Mouse (Mus musculus): Measurements from ENCODE around the gene Rinl. TPM values are rescaled to one million over a fixed set of nuclear protein-coding genes. Genes with fewer than 3 reads are reported as not detected.

Gene Rinl
- polyA plus RNA-seq, 1 experiment from 2014 or later, result 2.2 TPM

GRCm38 (mm10) chr7:28825686-28826401 lies 37.1 kb downstream of the Rinl start:
- 25% methylated on average over 11 of the region's 11 CpGs for WGBS
- peak; percentile 45; the same call in 1 of the 2 replicates for TF ChIP-seq CTCF (IDR thresholded peaks at IDR 0.05; ENCODE audit: low read depth)
- no peaks in the 10 kb centered on the region for H3K4me1 ChIP-seq (replicated peaks; ENCODE audit: control insufficient read depth, insufficient read depth, low read length)
- H3K27ac ChIP-seq (ENCODE audit: low read depth, low read length), result peak overlapping the region; percentile 76
- peak overlapping the region; percentile 46 for H3K4me3 ChIP-seq (ENCODE audit: low read depth, low read length)
- peak overlapping the region; percentile 67 for H3K4me2 ChIP-seq (replicated peaks; ENCODE audit: low read depth)
- peaks cover 48% of the 10 kb centered on the region for H3K36me3 ChIP-seq (ENCODE audit: control insufficient read depth, insufficient read depth)
- no peak for ATAC-seq
- H3K9me3 ChIP-seq (ENCODE audit: control insufficient read depth), result no peaks in the 10 kb centered on the region
- peak overlapping the region; percentile 65 for H3K9ac ChIP-seq (ENCODE audit: low read depth, low read length)
- no peaks in the 10 kb centered on the region for H3K27me3 ChIP-seq (replicated peaks; ENCODE audit: control insufficient read depth, insufficient read depth, low read length)

- no peaks in the 10 kb centered on the region for H3K9me3 ChIP-seq (ENCODE audit: control insufficient read depth)
- no peak for ATAC-seq
- no peaks in the 10 kb centered on the region for H3K27me3 ChIP-seq (replicated peaks; ENCODE audit: control insufficient read depth, insufficient read depth, low read length)
- H3K27ac ChIP-seq (ENCODE audit: low read depth, low read length), result peak overlapping the region; percentile 76
- no peaks in the 10 kb centered on the region for H3K4me1 ChIP-seq (replicated peaks; ENCODE audit: control insufficient read depth, insufficient read depth, low read length)
- TF ChIP-seq CTCF (IDR thresholded peaks at IDR 0.05; ENCODE audit: low read depth), result no peak
- H3K36me3 ChIP-seq (ENCODE audit: control insufficient read depth, insufficient read depth), result peaks cover 48% of the 10 kb centered on the region
- peak overlapping the region; percentile 67 for H3K4me2 ChIP-seq (replicated peaks; ENCODE audit: low read depth)
- H3K4me3 ChIP-seq (ENCODE audit: low read depth, low read length), result 0 out of 2 replicates have a peak overlapping the region, but pooled peaks have one; percentile 46
- 81% methylated on average over 7 of the region's 7 CpGs for whole genome bisulfite sequencing
- no peak overlapping the region for H3K9ac ChIP-seq (ENCODE audit: low read depth, low read length)
Observed at GRCm38 (mm10) chr7:28826402-28826772, 37.6 kb downstream of the Rinl start.

GRCm38 (mm10) chr7:28827338-28827737 lies 38.6 kb downstream of the Rinl start:
- 30% methylated on average over 3 of the region's 3 CpGs for WGBS
- Histone ChIP-seq H3K27me3 (replicated peaks; ENCODE audit: control insufficient read depth, insufficient read depth, low read length) (no peaks in the 10 kb centered on the region), H3K27ac (ENCODE audit: low read depth, low read length) (no peak overlapping the region), H3K4me2 (replicated peaks; ENCODE audit: low read depth) (no peak overlapping the region), H3K4me3 (ENCODE audit: low read depth, low read length) (no peak overlapping the region), H3K9ac (ENCODE audit: low read depth, low read length) (no peak overlapping the region), H3K36me3 (ENCODE audit: control insufficient read depth, insufficient read depth) (peaks cover 43% of the 10 kb centered on the region), H3K4me1 (replicated peaks; ENCODE audit: control insufficient read depth, insufficient read depth, low read length) (no peaks in the 10 kb centered on the region; the same call in 1 of the 2 replicates), H3K9me3 (ENCODE audit: control insufficient read depth) (no peaks in the 10 kb centered on the region)
- ATAC-seq, result no peak
- TF ChIP-seq CTCF (IDR thresholded peaks at IDR 0.05; ENCODE audit: low read depth), result no peak

GRCm38 (mm10) chr7:28829821-28830220 lies 41.1 kb downstream of the Rinl start:
- no peak overlapping the region for H3K27ac ChIP-seq (ENCODE audit: low read depth, low read length)
- H3K4me3 ChIP-seq (ENCODE audit: low read depth, low read length), result no peak overlapping the region
- no peak overlapping the region for H3K4me2 ChIP-seq (replicated peaks; ENCODE audit: low read depth)
- ATAC-seq, result no peak
- no peak for TF ChIP-seq CTCF (IDR thresholded peaks at IDR 0.05; ENCODE audit: low read depth)
- no peaks in the 10 kb centered on the region for H3K27me3 ChIP-seq (replicated peaks; ENCODE audit: control insufficient read depth, insufficient read depth, low read length)
- no peaks in the 10 kb centered on the region; the same call in 1 of the 2 replicates for H3K4me1 ChIP-seq (replicated peaks; ENCODE audit: control insufficient read depth, insufficient read depth, low read length)
- no peaks in the 10 kb centered on the region for H3K9me3 ChIP-seq (ENCODE audit: control insufficient read depth)
- WGBS, result 92% methylated on average over 8 of the region's 8 CpGs
- H3K36me3 ChIP-seq (ENCODE audit: control insufficient read depth, insufficient read depth), result peaks cover 36% of the 10 kb centered on the region
- no peak overlapping the region for H3K9ac ChIP-seq (ENCODE audit: low read depth, low read length)

- Histone ChIP-seq H3K4me3 (ENCODE audit: low read depth, low read length) (no peak overlapping the region), H3K27me3 (replicated peaks; ENCODE audit: control insufficient read depth, insufficient read depth, low read length) (no peaks in the 10 kb centered on the region), H3K4me2 (replicated peaks; ENCODE audit: low read depth) (no peak overlapping the region), H3K9me3 (ENCODE audit: control insufficient read depth) (no peaks in the 10 kb centered on the region), H3K36me3 (ENCODE audit: control insufficient read depth, insufficient read depth) (peaks cover 39% of the 10 kb centered on the region), H3K27ac (ENCODE audit: low read depth, low read length) (peak overlapping the region; percentile 94), H3K4me1 (replicated peaks; ENCODE audit: control insufficient read depth, insufficient read depth, low read length) (no peaks in the 10 kb centered on the region; the same call in 1 of the 2 replicates), H3K9ac (ENCODE audit: low read depth, low read length) (no peak overlapping the region)
- TF ChIP-seq CTCF (IDR thresholded peaks at IDR 0.05; ENCODE audit: low read depth), result no peak
- ATAC-seq, result no peak
- 33% methylated on average over 5 of the region's 5 CpGs for WGBS
Observed at GRCm38 (mm10) chr7:28830981-28831380, 42.2 kb downstream of the Rinl start.

DNA sequence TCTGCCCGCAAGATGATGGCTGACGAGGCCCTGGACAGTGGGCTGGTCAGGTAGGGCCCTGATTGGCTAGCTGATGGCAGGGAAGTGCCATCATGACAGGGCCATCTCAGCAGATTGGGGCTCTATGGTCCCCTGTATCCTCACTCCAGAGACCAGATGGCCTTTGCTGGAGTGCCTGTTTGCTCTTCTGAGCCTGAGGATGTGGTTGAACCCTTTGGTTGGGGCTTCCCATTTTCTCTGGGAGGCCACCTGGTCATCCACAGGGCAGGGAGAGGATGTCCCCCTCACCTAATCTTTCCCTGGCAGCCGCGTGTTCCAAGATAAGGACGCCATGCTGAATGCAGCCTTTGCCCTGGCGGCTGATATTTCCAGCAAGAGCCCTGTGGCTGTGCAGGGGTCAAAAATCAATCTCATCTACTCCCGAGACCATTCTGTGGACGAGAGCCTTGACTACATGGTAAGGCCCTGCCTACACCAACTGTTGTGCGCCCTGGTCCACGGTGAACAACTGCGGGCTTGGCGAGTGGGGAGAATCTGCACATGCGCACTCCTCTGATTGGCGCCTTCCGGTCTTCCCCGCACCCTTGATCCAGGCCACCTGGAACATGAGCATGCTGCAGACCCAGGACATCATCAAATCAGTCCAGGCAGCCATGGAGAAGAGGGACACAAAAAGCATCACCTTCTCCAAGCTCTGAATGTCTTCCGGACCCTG lies 42.8 kb downstream of the Rinl start:
- Histone ChIP-seq H3K9me3 (ENCODE audit: control insufficient read depth) (no peaks in the 10 kb centered on the region), H3K4me1 (replicated peaks; ENCODE audit: control insufficient read depth, insufficient read depth, low read length) (no peaks in the 10 kb centered on the region; the same call in 1 of the 2 replicates), H3K27ac (ENCODE audit: low read depth, low read length) (peak overlapping the region; percentile 94), H3K4me2 (replicated peaks; ENCODE audit: low read depth) (peak overlapping the region; percentile 37), H3K27me3 (replicated peaks; ENCODE audit: control insufficient read depth, insufficient read depth, low read length) (no peaks in the 10 kb centered on the region), H3K9ac (ENCODE audit: low read depth, low read length) (0 out of 2 replicates have a peak overlapping the region, but pooled peaks have one; percentile 11), H3K36me3 (ENCODE audit: control insufficient read depth, insufficient read depth) (peaks cover 37% of the 10 kb centered on the region), H3K4me3 (ENCODE audit: low read depth, low read length) (no peak overlapping the region)
- no peak for TF ChIP-seq CTCF (IDR thresholded peaks at IDR 0.05; ENCODE audit: low read depth)
- peak; percentile 37 for ATAC-seq
- 49% methylated on average over 17 of the region's 17 CpGs for WGBS

Measured in intestine, postnatal 0 days (tissue).